Mouse (Mus musculus) midbrain, embryonic 13.5 days (tissue): ENCODE data around the gene Nhs. TPM values are rescaled to one million over a fixed set of nuclear protein-coding genes. Genes with fewer than 3 reads are reported as not detected.
A peak's percentile ranks its signal among the peaks of the same experiment; 100 is the strongest.

ENCODE experiments used
- ATAC-seq: fragments of 200-750 bp; cut with Nextera tagmentation; 2 replicates; pipeline ENCODE4 v1.8.0; 2017; ENCODE audit warnings: mild to moderate bottlenecking, moderate TSS enrichment, moderate library complexity
- H3K27ac ChIP-seq: fragments of 300-500 bp; sonication (generic); 2 replicates; pipeline ENCODE4 v1.5.1; 2015; ENCODE audit warnings: inconsistent platforms, mild to moderate bottlenecking, moderate library complexity
- H3K27me3 ChIP-seq: fragments of 300-500 bp; sonication (generic); 2 replicates; pipeline ENCODE4 v1.6.1; 2015; ENCODE audit warnings: mild to moderate bottlenecking, inconsistent platforms
- H3K36me3 ChIP-seq: fragments of 300-500 bp; sonication (generic); 2 replicates; pipeline ENCODE4 v1.6.1; 2015; ENCODE audit warnings: mild to moderate bottlenecking, inconsistent platforms
- H3K4me1 ChIP-seq: fragments of 300-500 bp; sonication (generic); replicated peaks from 2 replicates; pipeline ENCODE4 v1.6.1; 2015; ENCODE audit warnings: inconsistent platforms
- H3K4me2 ChIP-seq: fragments of 300-500 bp; sonication (generic); replicated peaks from 2 replicates; pipeline ENCODE4 v1.6.1; 2015; ENCODE audit warnings: moderate library complexity, mild to moderate bottlenecking, inconsistent platforms
- H3K4me3 ChIP-seq: fragments of 300-500 bp; sonication (generic); replicated peaks from 2 replicates; pipeline ENCODE4 v1.5.1; 2015; ENCODE audit warnings: mild to moderate bottlenecking, inconsistent platforms
- H3K9ac ChIP-seq: fragments of 300-500 bp; sonication (generic); replicated peaks from 2 replicates; pipeline ENCODE4 v1.6.1; 2015; ENCODE audit warnings: mild to moderate bottlenecking, inconsistent platforms
- H3K9me3 ChIP-seq: fragments of 300-500 bp; sonication (generic); 2 replicates; pipeline ENCODE4 v1.6.1; 2016; ENCODE audit warnings: mild to moderate bottlenecking, inconsistent platforms
- WGBS: fragments of 180-500 bp; shearing (Covaris S2); methylation state at CpG from one replicate; pipeline ENCODE4 v1.1.7; 2015; 5-methylcytosine and 5-hydroxymethylcytosine counted together
- polyA plus RNA-seq: library from polyadenylated mRNA; unstranded; fragments of >200 nt; fragmentation: Nextera tagmentation; extraction: Ambion mirVana; gene quantifications from 2 replicates; pipeline ENCODE4 v1.2.1, GENCODE M21; 2015

Nhs gene
- polyA plus RNA-seq, 1 experiment from 2014 or later = 3.1 TPM

DNA sequence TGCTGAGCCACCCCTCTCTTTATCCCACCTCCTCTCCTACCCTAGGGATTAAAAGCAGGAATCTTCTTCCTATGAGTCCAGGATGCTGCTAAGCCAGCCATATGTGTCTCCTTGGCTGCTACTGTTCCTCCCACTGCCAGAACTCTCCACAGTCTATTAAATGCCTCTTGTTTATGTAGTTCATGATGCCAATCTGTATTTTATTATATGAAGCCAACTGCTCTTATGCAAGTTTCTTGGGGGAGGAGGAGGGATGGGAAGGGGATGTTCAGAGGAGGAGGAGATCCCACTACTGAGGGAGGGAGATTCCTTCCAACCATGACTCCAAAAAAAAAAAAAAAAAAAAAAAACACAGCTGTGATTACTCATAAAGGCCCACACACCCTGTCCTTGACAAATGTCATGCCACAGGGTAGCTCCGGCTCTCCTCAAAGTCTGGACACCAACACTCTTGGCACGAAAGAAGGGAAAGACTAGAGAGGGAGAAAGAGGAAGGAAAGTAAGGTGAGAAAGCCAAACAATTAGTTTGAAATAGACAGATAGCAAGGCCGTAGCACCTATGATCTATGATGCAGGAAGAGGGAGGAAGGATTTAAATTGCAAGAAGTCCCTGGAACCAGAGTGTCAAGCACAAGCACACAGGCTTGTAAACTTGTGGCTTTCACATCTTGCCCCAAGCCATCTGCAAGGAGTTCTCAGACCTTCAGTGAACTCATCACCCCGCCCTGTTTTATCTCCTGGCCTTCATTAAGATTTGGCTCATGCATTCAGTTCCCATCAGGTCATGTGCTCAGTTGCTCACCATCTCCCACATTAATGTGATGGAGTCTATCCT is 74.3 kb downstream of the Nhs start:
- peaks cover 50% of the 10 kb centered on the region for H3K27me3 ChIP-seq
- no peak overlapping the region for H3K4me2 ChIP-seq
- no peak overlapping the region for H3K9ac ChIP-seq
- H3K27ac ChIP-seq = no peak overlapping the region
- H3K4me1 ChIP-seq = no peaks in the 10 kb centered on the region
- H3K4me3 ChIP-seq = no peak overlapping the region
- 90% methylated on average over 4 of the region's 4 CpGs for WGBS
- no peaks in the 10 kb centered on the region for H3K36me3 ChIP-seq
- ATAC-seq = no peak
- H3K9me3 ChIP-seq = no peaks in the 10 kb centered on the region

DNA sequence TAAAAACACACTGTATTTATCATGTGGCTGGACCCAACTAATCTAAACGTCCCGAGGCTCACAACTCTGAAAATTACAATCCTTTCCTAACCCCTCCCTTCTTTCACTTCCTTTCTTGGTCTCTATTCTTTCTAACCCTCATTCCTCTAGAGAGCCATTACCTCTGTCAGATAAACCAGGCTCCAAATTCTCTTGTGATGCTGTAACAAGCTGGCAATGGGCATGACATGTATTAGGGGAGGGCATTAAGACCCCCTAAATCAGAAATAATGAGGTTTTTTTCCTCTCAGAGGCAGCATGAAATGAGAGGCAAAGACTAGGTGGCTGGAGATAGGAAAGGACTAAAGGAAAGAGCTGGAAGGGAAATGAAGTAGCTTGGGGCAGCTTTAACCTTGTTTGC is 96.4 kb downstream of the Nhs start:
- no peak overlapping the region for H3K27ac ChIP-seq
- H3K27me3 ChIP-seq = peaks cover 47% of the 10 kb centered on the region; the same call in 1 of the 2 replicates
- 61% methylated on average over 2 of the region's 2 CpGs for WGBS
- H3K9me3 ChIP-seq = no peaks in the 10 kb centered on the region
- H3K4me3 ChIP-seq = no peak overlapping the region
- H3K36me3 ChIP-seq = no peaks in the 10 kb centered on the region
- no peak overlapping the region for H3K4me2 ChIP-seq
- H3K9ac ChIP-seq = no peak overlapping the region
- ATAC-seq = no peak
- H3K4me1 ChIP-seq = 0 out of 2 replicates have a peak, but pooled peaks cover 3% of the 10 kb centered on the region

DNA sequence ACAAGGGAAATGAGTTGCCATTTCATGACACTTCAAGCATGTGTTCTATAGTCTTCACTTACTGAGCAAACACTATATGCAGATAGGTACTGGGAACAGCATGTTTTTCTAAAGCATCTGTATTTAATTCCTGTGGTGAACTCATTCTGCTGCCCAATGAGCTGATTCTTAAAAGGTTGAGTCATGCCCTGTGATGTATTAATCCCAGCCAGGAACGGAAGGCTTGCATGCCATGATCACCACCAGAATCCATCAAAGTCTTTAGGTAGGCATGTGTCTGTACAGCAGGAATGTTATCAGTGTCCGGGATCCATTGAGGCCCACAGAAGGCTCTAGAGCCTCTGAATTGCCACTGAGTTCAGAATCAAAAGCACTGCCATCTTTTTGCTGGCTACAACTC is 103.9 kb downstream of the Nhs start:
- Histone ChIP-seq H3K4me1 (no peaks in the 10 kb centered on the region), H3K9ac (no peak overlapping the region), H3K4me2 (no peak overlapping the region), H3K4me3 (no peak overlapping the region), H3K9me3 (no peaks in the 10 kb centered on the region), H3K27ac (no peak overlapping the region), H3K36me3 (no peaks in the 10 kb centered on the region), H3K27me3 (peaks cover 58% of the 10 kb centered on the region)
- 80% methylated on average over 2 of the region's 2 CpGs for WGBS
- ATAC-seq = no peak

- Histone ChIP-seq H3K4me3 (no peak overlapping the region), H3K27ac (no peak overlapping the region), H3K36me3 (no peaks in the 10 kb centered on the region), H3K9ac (no peak overlapping the region), H3K4me1 (no peaks in the 10 kb centered on the region), H3K9me3 (no peaks in the 10 kb centered on the region), H3K27me3 (peaks cover 63% of the 10 kb centered on the region), H3K4me2 (no peak overlapping the region)
- WGBS = 91% methylated on average over 5 of the region's 5 CpGs
- no peak for ATAC-seq
Measured at GRCm38 (mm10) chrX:162053566-162053965, 106.0 kb downstream of the Nhs start.

DNA sequence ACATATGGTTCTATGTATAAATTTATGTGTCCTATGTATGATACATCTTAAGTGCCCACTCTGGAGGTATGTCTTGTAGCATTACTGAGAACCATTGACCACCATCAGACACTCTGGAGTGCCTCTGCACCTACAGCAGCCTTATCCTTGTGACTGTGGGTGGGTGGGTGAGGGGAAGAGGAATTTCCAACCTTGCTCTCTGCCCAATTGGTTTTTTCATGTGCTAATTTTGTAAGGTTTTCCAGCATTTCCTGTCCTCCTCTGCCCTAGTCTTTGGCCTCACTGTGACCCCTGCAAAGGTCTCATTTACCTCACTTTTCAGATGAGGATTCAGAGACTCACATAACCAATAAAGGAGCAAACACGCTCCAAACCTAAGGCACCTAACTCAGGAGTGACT is 107.0 kb downstream of the Nhs start:
- H3K4me3 ChIP-seq = no peak overlapping the region
- 89% methylated on average over 1 of the region's 1 CpGs for WGBS

DNA sequence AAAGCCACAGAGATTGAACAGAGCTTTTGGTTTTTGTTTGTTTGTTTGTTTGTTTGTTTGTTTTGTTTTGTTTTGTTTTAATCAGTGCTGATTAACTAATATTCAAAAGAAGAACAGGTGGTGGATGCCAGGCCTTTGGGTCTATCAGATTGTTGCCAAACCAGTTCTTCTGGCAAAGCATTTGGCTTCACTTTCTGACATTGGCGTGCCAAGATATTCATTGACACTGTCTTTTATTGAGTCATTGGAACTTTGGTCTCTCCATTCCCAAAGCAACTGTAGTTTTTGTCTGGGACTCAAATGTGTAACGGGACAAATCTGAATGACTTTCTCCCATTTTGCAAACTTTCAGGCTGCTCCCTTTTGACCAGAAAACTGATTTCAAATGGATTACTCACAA is 109.9 kb downstream of the Nhs start:
- no peak for ATAC-seq
- Histone ChIP-seq H3K9ac (no peak overlapping the region), H3K4me3 (no peak overlapping the region), H3K36me3 (no peaks in the 10 kb centered on the region), H3K27me3 (peaks cover 54% of the 10 kb centered on the region; the same call in 1 of the 2 replicates), H3K4me2 (no peak overlapping the region), H3K4me1 (no peaks in the 10 kb centered on the region), H3K9me3 (no peaks in the 10 kb centered on the region), H3K27ac (no peak overlapping the region)
- 93% methylated on average over 2 of the region's 2 CpGs for WGBS

More for the DNA sequence above, 107.0 kb downstream of the Nhs start:
- Histone ChIP-seq H3K27me3 (peaks cover 57% of the 10 kb centered on the region), H3K9me3 (no peaks in the 10 kb centered on the region), H3K4me1 (no peaks in the 10 kb centered on the region), H3K36me3 (no peaks in the 10 kb centered on the region), H3K27ac (no peak overlapping the region), H3K9ac (no peak overlapping the region), H3K4me2 (no peak overlapping the region)
- no peak for ATAC-seq

GRCm38 (mm10) chrX:162045527-162045926 is 114.0 kb downstream of the Nhs start:
- no peaks in the 10 kb centered on the region for H3K9me3 ChIP-seq
- no peak overlapping the region for H3K4me3 ChIP-seq
- no peak overlapping the region for H3K4me2 ChIP-seq
- WGBS = 95% methylated on average over 2 of the region's 2 CpGs
- no peak for ATAC-seq
- no peak overlapping the region for H3K9ac ChIP-seq
- H3K4me1 ChIP-seq = no peaks in the 10 kb centered on the region
- H3K36me3 ChIP-seq = no peaks in the 10 kb centered on the region
- no peak overlapping the region for H3K27ac ChIP-seq
- peaks cover 43% of the 10 kb centered on the region for H3K27me3 ChIP-seq

DNA sequence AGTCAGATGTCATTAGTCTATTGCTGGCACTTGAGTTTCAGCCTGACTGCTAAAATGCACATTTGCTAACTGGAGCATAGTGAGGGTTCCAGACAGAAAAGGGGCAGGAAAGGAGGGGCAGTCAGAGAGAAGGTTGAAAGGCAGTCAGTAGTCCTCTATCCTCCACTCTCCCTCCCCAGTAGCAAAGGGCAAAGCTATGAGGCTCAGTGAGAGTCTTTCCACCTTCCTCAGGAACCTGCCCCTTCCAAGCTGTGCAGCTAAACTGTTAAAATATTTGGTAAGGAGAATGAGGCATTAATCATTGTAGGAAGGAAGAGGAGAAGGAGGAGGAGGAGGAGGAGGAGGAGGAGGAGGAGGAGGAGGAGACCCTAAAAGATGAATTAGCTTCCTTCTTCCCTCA is 115.4 kb downstream of the Nhs start:
- Histone ChIP-seq H3K9me3 (no peaks in the 10 kb centered on the region), H3K27ac (no peak overlapping the region), H3K27me3 (peaks cover 38% of the 10 kb centered on the region), H3K4me1 (no peaks in the 10 kb centered on the region), H3K9ac (no peak overlapping the region), H3K36me3 (no peaks in the 10 kb centered on the region), H3K4me2 (no peak overlapping the region), H3K4me3 (no peak overlapping the region)
- ATAC-seq = no peak

DNA sequence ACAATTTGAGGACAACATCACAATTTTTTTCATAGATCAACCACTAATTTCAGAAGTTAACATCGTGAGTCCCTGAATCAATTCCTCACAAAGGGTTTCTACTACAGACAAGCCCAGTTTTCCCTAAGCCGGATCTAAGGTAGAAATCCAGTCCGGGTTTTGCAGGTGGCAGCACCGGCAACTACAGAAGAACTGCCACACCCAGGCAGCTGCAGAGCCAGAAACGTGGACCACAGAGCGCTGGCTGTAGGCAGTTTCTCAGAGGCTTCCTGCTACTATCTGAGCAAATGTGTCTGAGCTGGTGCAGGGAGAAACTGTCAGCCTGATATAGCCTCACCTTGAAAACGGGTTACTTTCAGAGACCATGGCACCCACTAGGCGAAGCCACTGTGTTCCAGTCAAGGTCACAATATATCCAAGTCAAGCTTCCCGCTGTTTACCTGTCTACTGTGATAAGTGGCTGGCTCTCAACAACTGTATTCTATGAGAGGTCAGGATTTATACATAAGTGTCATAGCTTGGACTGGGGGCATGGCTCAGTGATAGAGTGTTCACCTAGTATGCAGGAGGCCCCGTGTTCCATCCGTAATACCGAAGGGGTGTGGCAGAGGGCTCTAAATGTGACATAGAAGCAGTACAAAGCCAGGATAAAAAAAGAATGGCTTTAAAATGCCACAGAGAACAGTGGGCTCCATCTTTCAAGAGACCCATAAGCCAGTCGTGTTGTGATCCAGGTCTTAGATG is 134.1 kb downstream of the Nhs start:
- peaks cover 53% of the 10 kb centered on the region for H3K27me3 ChIP-seq
- peaks cover 8% of the 10 kb centered on the region; the same call in 1 of the 2 replicates for H3K4me1 ChIP-seq
- no peaks in the 10 kb centered on the region for H3K36me3 ChIP-seq
- H3K27ac ChIP-seq = no peak overlapping the region
- peak overlapping the region; percentile 39 for H3K4me2 ChIP-seq
- no peaks in the 10 kb centered on the region for H3K9me3 ChIP-seq
- H3K9ac ChIP-seq = no peak overlapping the region
- WGBS = 46% methylated on average over 13 of the region's 13 CpGs
- peak; percentile 45 for ATAC-seq
- H3K4me3 ChIP-seq = no peak overlapping the region

DNA sequence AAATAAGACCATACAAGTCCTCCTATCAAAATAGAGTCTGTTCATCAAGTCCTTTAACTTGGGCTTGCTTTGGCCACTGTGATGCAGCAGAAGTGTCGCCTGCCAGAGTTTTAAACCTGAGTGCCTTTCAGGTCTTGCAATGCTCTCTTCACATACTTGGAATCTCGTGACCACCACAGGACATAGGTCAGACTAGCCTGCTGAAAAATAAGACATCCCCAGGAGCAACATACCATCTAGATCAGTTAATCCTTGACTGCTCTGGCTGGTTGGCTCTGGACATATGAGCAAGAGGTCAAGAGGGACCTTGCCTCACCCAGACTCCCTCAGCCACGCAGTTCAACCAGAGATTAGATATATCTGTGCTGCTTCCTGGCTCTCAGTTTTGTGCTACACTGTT is 137.8 kb downstream of the Nhs start:
- Histone ChIP-seq H3K36me3 (no peaks in the 10 kb centered on the region), H3K4me2 (no peak overlapping the region), H3K9ac (no peak overlapping the region), H3K27ac (no peak overlapping the region), H3K9me3 (no peaks in the 10 kb centered on the region), H3K4me1 (peaks cover 16% of the 10 kb centered on the region; the same call in 1 of the 2 replicates), H3K4me3 (no peak overlapping the region), H3K27me3 (peaks cover 51% of the 10 kb centered on the region)
- 88% methylated on average over 3 of the region's 3 CpGs for WGBS
- ATAC-seq = no peak

DNA sequence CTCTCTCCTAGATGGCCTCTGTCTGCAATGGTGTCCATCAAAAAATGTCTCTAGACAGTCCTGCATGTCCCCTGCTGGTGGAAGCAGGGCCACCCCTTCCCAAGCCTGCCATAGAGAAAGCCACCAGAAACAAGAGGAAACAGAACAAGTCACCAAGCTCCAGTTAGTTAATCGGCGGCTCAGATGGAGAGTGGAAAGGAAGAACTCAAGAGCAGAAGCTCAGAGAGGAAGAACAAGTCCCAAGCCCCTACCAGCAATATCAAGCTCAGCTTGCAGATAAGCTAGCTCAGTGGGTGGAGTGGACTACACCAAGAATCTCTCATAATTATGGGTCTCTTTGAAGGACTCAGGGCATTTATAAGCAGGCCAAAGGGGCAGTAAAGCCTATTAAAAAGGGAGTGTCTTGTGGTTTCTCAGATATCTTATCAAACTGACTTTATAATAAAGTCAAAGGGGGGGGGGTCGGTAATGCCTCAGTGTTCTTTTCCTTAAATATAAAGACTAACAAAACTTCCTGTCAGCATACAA is 139.4 kb downstream of the Nhs start:
- no peak overlapping the region for H3K4me3 ChIP-seq
- WGBS = 88% methylated on average over 3 of the region's 3 CpGs
- H3K4me2 ChIP-seq = no peak overlapping the region
- H3K9ac ChIP-seq = no peak overlapping the region
- no peak for ATAC-seq
- H3K27me3 ChIP-seq = peaks cover 58% of the 10 kb centered on the region
- no peaks in the 10 kb centered on the region for H3K36me3 ChIP-seq
- H3K9me3 ChIP-seq = no peaks in the 10 kb centered on the region
- peaks cover 13% of the 10 kb centered on the region; the same call in 1 of the 2 replicates for H3K4me1 ChIP-seq
- H3K27ac ChIP-seq = no peak overlapping the region

- 44% methylated on average over 9 of the region's 9 CpGs for WGBS
- no peak overlapping the region for H3K9ac ChIP-seq
- ATAC-seq = peak; percentile 34; the same call in 1 of the 2 replicates
- H3K27ac ChIP-seq = no peak overlapping the region
- H3K4me3 ChIP-seq = no peak overlapping the region
- H3K27me3 ChIP-seq = peaks cover 71% of the 10 kb centered on the region
- peaks cover 13% of the 10 kb centered on the region; the same call in 1 of the 2 replicates for H3K4me1 ChIP-seq
- no peak overlapping the region; the same call in 1 of the 2 replicates for H3K4me2 ChIP-seq
- H3K36me3 ChIP-seq = no peaks in the 10 kb centered on the region
- H3K9me3 ChIP-seq = no peaks in the 10 kb centered on the region
Measured at GRCm38 (mm10) chrX:162017471-162017870, 142.1 kb downstream of the Nhs start.
